Mouse (Mus musculus) retina, postnatal 7 days (tissue): ENCODE data around the gene Olfr487.
"Not testable (repeated sequence)": the region's sequence is repeated elsewhere in the genome, so short reads cannot be mapped to it uniquely, and the experiment has no call there.

Experiments
- DNase-seq: peaks from one replicate; pipeline ENCODE4 v3.0.0-alpha.2; 2012; ENCODE audit warnings: low read depth, low spot score

Olfr487 gene

GRCm38 (mm10) chr7:108214536-108214935, at the start of gene Olfr487:
Olfr487 (minus strand) TSS chr7:108214636.
- DNase-seq: not testable (repeated sequence)

- DNase-seq: no peak
Measured at GRCm38 (mm10) chr7:108258247-108258646, 43.8 kb upstream of the Olfr487 start, which contains the start of gene Olfr488. Olfr488 (minus strand) TSS chr7:108258347.

DNA sequence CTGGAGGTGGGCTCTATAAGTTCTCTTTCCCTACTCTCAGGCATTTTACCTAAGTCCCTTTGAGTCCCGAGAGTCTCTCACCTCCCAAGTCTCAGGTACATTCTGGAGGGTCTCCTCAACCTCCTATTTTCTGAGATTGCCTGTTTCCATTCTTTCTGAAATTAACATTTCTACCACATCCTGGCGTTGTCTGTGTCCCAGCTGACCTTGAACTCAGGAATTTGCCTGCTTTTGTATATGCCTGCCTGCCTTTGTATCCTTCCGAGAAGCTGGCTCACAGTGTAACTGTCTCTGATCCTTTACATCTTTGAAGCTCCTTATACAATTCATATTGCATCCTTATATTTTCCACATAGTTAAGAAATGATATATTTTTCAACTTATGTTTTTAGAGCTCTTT, 19.1 kb upstream of the Olfr487 start:
- no peak for DNase-seq

DNA sequence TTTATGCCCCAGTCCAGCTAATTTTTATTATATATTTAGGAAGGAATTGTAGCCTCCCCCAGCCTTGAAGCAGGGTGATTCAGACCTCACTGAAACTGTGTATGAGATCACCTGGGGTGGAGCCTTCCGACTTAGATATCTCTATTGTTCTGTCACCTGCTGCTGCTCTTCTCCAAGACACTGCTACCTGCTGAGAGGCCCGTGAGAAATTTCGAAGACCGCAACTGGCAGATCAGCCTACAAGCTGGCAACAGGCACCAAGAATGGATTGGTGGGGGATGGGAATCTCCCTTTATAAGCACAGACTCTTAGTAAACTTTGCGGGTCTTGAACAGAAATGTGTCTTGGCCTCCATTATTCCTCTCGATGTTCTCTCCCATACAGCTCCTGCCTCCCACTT, 17.5 kb downstream of the Olfr487 start:
- DNase-seq: no peak

DNA sequence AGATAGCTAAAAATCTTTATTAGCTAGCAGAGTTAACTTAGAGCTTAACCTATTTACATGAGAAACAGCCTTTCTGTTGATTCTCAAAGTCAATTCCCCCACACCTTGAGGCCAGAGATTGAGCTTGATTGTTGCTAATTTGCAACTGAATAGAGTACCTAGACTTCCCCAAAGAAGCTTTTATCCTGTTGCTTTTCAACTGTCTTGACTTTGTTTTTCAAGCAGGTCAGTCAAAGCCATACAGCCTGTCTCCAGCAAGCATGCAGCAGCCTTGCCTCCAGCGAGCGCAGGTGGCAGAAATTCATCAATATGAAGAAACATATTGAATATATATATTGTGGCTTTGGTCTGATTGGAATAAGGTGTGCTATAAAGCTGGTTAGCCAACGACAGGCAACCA, 18.1 kb downstream of the Olfr487 start:
- not testable (repeated sequence) for DNase-seq

DNA sequence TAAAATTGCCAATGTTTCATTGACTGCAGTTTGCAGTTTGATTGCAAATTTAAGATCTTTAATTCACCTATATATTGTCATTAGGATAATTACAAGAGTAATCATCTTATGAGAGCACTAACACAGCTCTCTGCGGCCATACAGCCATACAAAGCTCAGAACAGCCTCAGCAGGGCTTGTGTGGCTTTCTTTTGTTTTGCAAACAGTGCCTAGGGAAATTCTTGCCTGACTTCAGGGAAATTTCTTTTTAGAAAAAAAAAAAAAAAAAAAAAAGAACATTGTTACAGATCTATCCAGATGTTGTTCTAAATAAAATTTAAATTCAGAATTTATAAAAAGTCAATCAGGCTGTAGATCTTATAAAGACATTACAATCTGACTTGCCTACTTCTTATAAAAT, 21.7 kb downstream of the Olfr487 start:
- not testable (repeated sequence) for DNase-seq

DNA sequence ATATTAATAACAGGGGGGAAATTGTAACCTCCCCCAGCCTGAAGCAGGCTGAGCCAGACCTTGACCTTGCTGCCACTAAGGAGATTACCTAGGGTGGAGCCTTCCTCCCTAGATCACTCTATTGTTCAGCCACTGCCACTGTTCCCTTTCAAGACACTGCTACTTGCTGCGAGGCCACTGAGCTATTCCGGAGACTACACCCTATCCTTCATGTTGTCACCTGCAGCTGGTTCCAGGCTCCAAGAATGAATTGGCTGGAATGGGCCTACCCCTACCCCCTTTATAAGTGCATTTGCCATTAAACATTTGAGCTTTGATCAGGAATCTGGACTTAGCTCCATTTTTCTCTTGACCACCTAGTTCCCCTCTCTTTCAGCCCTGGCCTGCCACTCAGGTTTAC, 23.2 kb downstream of the Olfr487 start:
- not testable (repeated sequence) for DNase-seq

- DNase-seq: not testable (repeated sequence)
Measured at GRCm38 (mm10) chr7:108185237-108185636, 29.2 kb downstream of the Olfr487 start.

GRCm38 (mm10) chr7:108184401-108184800, 30.0 kb downstream of the Olfr487 start:
- DNase-seq: not testable (repeated sequence)

DNA sequence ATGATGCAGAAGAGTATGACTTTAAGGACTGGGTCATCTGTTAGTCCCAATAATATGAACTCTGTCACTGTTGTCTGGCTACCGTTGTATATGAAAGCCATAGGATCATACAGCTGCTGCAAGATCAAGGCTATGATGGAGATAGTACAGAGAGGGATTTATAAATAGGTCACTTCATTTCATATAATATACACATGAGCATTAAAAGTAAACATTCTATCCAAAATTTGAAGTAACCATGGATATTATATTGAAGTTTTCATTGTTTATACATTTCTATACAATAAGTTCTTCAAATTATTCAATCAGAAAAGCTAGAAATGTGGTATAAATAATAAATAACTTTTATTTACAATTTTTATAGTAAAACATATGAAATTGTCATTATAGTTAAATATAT, 41.8 kb downstream of the Olfr487 start, which contains the start of gene Olfr486:
Gene Olfr486, minus strand, starts transcription at position 101 of the 400 bp plus-strand sequence.
- not testable (repeated sequence) for DNase-seq

GRCm38 (mm10) chr7:108159771-108160170, 54.7 kb downstream of the Olfr487 start, which contains the start of gene Olfr485:
Olfr485 (minus strand) TSS chr7:108159871.
- no peak for DNase-seq
